Mouse (Mus musculus) left cerebral cortex, adult 9 months (tissue): ENCODE results near the gene Mmel1.

Experiments
- DNase-seq, 2 experiments: peaks; one replicate each; pipeline ENCODE4 v3.0.0; 2022; ENCODE audit warnings: low spot score in 2 of 2

Mmel1 gene

DNA sequence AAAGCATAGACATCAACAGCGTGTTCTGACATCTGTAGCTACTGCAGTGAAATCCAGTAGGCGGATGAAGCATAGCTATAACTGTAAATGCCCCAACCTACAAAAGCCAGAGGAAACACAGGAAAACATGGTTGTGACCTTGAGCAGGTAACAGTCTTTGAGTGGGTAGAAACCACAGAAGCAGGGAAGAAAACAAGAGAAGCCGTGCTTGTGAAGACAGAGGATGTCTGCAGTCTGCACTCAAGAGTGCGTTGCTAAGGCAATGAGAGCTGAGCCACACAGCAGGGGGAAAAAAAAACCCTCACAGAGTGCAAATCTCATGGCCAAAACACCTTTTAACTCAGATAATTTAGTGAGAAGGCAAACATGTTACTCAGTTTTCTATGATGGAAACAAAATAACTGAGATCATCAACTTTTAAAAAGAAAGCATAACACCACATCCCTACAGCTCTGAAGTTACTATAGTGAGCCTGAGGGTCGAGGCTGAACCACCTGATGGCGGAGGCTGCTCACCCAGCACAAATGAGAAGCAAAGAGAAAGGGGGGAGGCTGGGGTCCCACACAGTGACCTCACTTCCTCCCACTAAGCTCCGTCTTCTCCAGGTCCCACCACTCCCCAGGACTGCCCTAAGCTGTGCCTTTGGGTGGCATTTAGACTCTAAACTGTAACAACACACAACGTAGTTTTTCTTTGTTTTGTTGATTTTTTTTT lies 67.3 kb downstream of the Mmel1 start:
- no peak for DNase-seq

DNA sequence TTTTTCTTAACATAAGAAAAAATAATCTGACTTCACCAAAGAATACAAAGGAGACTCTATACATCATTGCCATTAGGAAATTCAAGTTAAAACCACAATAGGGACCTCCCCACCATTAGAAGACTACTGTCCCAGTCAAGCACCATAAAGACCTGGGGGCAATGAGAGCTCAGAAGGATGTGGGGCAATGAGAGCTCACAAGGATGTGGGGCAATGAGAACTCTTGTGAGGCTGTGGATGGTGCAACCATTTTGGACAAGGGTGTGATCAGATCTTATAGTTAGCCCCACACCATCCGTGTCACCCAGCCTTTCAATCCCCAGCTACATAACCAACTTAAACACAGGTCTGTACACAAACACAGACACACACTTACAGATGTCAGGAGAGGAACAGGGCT lies 68.4 kb downstream of the Mmel1 start:
- no peak for DNase-seq

DNA sequence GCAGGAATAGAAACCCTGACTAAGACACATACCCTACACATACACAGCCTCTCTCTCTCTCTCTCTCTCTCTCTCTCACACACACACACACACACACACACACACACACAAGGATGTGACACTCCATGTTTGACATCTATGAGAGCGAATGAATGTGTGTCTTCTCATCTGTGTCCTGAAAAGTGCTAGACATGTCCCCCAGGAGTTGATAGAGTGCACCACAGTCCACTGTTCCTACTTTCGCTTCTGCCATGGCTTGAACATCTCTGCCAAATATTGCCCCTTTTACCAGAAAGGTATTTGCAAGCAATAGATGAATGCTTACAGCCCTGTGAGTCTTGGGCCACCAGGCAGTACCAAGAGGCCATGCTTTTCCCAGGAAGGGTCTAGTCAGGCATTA lies 70.8 kb downstream of the Mmel1 start:
- DNase-seq: no peak

DNA sequence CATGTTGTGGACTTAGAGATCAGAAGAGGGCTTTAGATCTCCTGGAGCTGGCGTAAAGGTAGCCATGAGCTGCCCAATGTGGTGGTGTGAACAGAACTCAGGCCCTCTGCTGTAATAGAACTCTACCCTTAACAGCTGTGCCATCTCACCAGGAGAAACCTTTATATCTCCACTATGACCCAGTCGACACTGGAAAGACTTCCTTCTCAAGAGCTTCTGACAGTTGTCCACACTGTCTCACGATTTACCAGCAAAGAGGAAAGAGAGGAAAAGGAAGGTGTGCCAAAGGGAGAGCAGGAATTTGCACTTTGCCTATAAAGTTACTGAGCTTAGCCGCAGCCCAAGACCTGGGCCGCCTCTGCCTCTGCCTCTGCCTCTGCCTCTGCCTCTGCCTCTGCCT lies 72.4 kb downstream of the Mmel1 start:
- DNase-seq: no peak

DNA sequence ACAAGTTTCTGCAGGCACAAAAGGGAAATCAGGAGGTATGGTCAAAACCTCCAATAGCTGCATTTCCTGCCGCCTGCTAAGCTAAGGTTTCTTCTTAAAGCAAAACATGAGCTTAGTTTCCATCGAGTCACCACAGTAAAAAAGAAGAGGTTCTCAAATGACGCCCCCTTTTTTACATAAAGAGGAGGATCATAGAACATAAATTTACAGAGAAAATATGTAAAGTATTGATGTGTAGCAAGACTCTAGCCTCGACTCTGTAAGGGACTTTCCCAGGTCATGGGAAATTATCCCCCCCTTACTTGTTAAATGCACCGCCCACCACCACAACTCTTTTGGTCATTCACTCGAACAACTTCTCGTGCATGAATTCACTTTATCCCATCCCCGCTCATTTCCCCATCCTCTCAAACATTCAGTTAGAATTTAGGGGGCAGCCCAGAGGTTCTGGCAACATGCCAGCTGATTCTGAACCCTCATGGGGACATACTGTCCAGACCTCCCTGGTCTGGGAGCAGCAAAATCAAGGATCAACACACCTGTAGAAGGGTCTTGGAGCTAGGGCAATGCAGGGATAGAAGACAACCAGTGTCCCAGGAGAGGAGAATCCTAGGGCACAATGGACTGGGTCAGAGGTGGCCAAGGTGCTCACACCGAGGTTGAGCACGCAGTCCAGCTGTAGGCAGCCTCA lies 73.4 kb downstream of the Mmel1 start:
- no peak for DNase-seq

GRCm38 (mm10) chr4:154943323-154944039 lies 74.1 kb downstream of the Mmel1 start:
- DNase-seq: no peak

GRCm38 (mm10) chr4:154944121-154944590 lies 74.8 kb downstream of the Mmel1 start:
- DNase-seq: peak; percentile 66 to 85
